Mouse (Mus musculus) lung, embryonic 15.5 days (tissue): ENCODE measurements at regions not wholly inside any gene's neighbourhood (a gene's known extent, or its start where the extent isn't known, plus 50 kb on each side); places are given as distances from the start of the nearest gene placed in this dataset.

ENCODE experiments used
- ATAC-seq: fragments of 200-750 bp; cut with Nextera tagmentation; 2 replicates; pipeline ENCODE4 v1.8.0; 2017; ENCODE audit warnings: moderate number of reproducible peaks, borderline replicate concordance; ENCODE audit not compliant: low FRiP score, low TSS enrichment; ENCODE audit errors: extremely low read depth
- H3K27ac ChIP-seq: fragments of 300-500 bp; sonication (generic); 2 replicates; pipeline ENCODE4 v1.5.1; 2015; ENCODE audit warnings: moderate library complexity, mild to moderate bottlenecking, inconsistent platforms
- H3K27me3 ChIP-seq: fragments of 300-500 bp; sonication (generic); 2 replicates; pipeline ENCODE4 v1.6.1; 2015; ENCODE audit warnings: inconsistent platforms
- H3K36me3 ChIP-seq: fragments of 300-500 bp; sonication (generic); 2 replicates; pipeline ENCODE4 v1.6.1; 2015; ENCODE audit warnings: inconsistent platforms
- H3K4me1 ChIP-seq: fragments of 300-500 bp; sonication (generic); 2 replicates; pipeline ENCODE4 v1.6.1; 2015; ENCODE audit warnings: inconsistent platforms
- H3K4me2 ChIP-seq: fragments of 300-500 bp; sonication (generic); 2 replicates; pipeline ENCODE4 v1.6.1; 2015; ENCODE audit warnings: inconsistent platforms, mild to moderate bottlenecking, moderate library complexity
- H3K4me3 ChIP-seq: fragments of 300-500 bp; sonication (generic); 2 replicates; pipeline ENCODE4 v1.5.1; 2015; ENCODE audit warnings: mild to moderate bottlenecking, inconsistent platforms
- H3K9ac ChIP-seq: fragments of 300-500 bp; sonication (generic); 2 replicates; pipeline ENCODE4 v1.6.1; 2015; ENCODE audit warnings: inconsistent platforms
- H3K9me3 ChIP-seq: fragments of 300-500 bp; sonication (generic); 2 replicates; pipeline ENCODE4 v1.6.1; 2016; ENCODE audit warnings: inconsistent platforms
- whole genome bisulfite sequencing: fragments of 180-500 bp; shearing (Covaris S2); methylation state at CpG from one replicate; pipeline ENCODE4 v1.1.7; 2015; 5-methylcytosine and 5-hydroxymethylcytosine counted together

- ATAC-seq = no peak
- no peaks in the 10 kb centered on the region for H3K27me3 ChIP-seq
- peaks cover 10% of the 10 kb centered on the region for H3K4me1 ChIP-seq
- no peak overlapping the region for H3K4me2 ChIP-seq
- 34% methylated on average over 2 of the region's 2 CpGs for WGBS
- no peak overlapping the region for H3K27ac ChIP-seq
- H3K4me3 ChIP-seq = no peak overlapping the region
- H3K36me3 ChIP-seq = no peaks in the 10 kb centered on the region
- H3K9me3 ChIP-seq = no peaks in the 10 kb centered on the region
- no peak overlapping the region for H3K9ac ChIP-seq
Measured at GRCm38 (mm10) chr12:13164791-13165190, 84.2 kb downstream of the Ddx1 start.

GRCm38 (mm10) chr12:13161051-13161450 is 88.0 kb downstream of the Ddx1 start:
- Histone ChIP-seq H3K4me3 (no peak overlapping the region), H3K27ac (no peak overlapping the region), H3K4me1 (peaks cover 10% of the 10 kb centered on the region), H3K9me3 (no peaks in the 10 kb centered on the region), H3K4me2 (no peak overlapping the region), H3K36me3 (no peaks in the 10 kb centered on the region), H3K9ac (no peak overlapping the region), H3K27me3 (no peaks in the 10 kb centered on the region)
- 78% methylated on average over 1 of the region's 1 CpGs for WGBS
- no peak for ATAC-seq

- no peak overlapping the region for H3K4me2 ChIP-seq
- no peak overlapping the region for H3K4me3 ChIP-seq
- H3K36me3 ChIP-seq = no peaks in the 10 kb centered on the region
- H3K9me3 ChIP-seq = no peaks in the 10 kb centered on the region
- 0 out of 2 replicates have a peak, but pooled peaks cover 2% of the 10 kb centered on the region for H3K4me1 ChIP-seq
- no peak overlapping the region for H3K9ac ChIP-seq
- no peaks in the 10 kb centered on the region for H3K27me3 ChIP-seq
- no peak for ATAC-seq
- H3K27ac ChIP-seq = no peak overlapping the region
Measured at GRCm38 (mm10) chr12:13159346-13160055, 89.5 kb downstream of the Ddx1 start.

- no peak overlapping the region for H3K27ac ChIP-seq
- H3K4me1 ChIP-seq = no peaks in the 10 kb centered on the region
- 72% methylated on average over 7 of the region's 7 CpGs for WGBS
- no peaks in the 10 kb centered on the region for H3K27me3 ChIP-seq
- no peak overlapping the region for H3K4me2 ChIP-seq
- no peaks in the 10 kb centered on the region for H3K9me3 ChIP-seq
- no peak overlapping the region for H3K9ac ChIP-seq
- H3K36me3 ChIP-seq = no peaks in the 10 kb centered on the region
- ATAC-seq = no peak
- no peak overlapping the region for H3K4me3 ChIP-seq
Measured at GRCm38 (mm10) chr12:13157666-13158381, 91.2 kb downstream of the Ddx1 start.

GRCm38 (mm10) chr12:13157089-13157488 is 91.9 kb downstream of the Ddx1 start:
- Histone ChIP-seq H3K4me1 (no peaks in the 10 kb centered on the region), H3K36me3 (no peaks in the 10 kb centered on the region), H3K9ac (no peak overlapping the region), H3K9me3 (no peaks in the 10 kb centered on the region), H3K4me3 (no peak overlapping the region), H3K27me3 (no peaks in the 10 kb centered on the region), H3K4me2 (no peak overlapping the region), H3K27ac (no peak overlapping the region)
- no peak for ATAC-seq
- 44% methylated on average over 10 of the region's 10 CpGs for WGBS

- H3K9me3 ChIP-seq = no peaks in the 10 kb centered on the region
- no peak overlapping the region for H3K9ac ChIP-seq
- H3K27me3 ChIP-seq = no peaks in the 10 kb centered on the region
- peaks cover 17% of the 10 kb centered on the region; the same call in 1 of the 2 replicates for H3K4me1 ChIP-seq
- WGBS = 44% methylated on average over 4 of the region's 4 CpGs
- no peaks in the 10 kb centered on the region for H3K36me3 ChIP-seq
- no peak overlapping the region for H3K4me3 ChIP-seq
- no peak overlapping the region for H3K27ac ChIP-seq
- H3K4me2 ChIP-seq = no peak overlapping the region
- ATAC-seq = no peak
Measured at GRCm38 (mm10) chr12:13150751-13151150, 98.3 kb downstream of the Ddx1 start.

- no peaks in the 10 kb centered on the region for H3K36me3 ChIP-seq
- H3K27me3 ChIP-seq = no peaks in the 10 kb centered on the region
- H3K9ac ChIP-seq = no peak overlapping the region
- WGBS = 78% methylated on average over 4 of the region's 4 CpGs
- H3K4me2 ChIP-seq = no peak overlapping the region
- no peak overlapping the region for H3K4me3 ChIP-seq
- H3K4me1 ChIP-seq = peaks cover 34% of the 10 kb centered on the region
- no peak for ATAC-seq
- no peak overlapping the region for H3K27ac ChIP-seq
- no peaks in the 10 kb centered on the region for H3K9me3 ChIP-seq
Measured at GRCm38 (mm10) chr12:13147251-13147650, 101.8 kb downstream of the Ddx1 start.

GRCm38 (mm10) chr12:13145186-13146115 is 103.6 kb downstream of the Ddx1 start:
- H3K9ac ChIP-seq = no peak overlapping the region
- WGBS = 9% methylated on average over 10 of the region's 10 CpGs
- peaks cover 28% of the 10 kb centered on the region for H3K4me1 ChIP-seq
- no peak overlapping the region for H3K4me3 ChIP-seq
- ATAC-seq = peak; percentile 95
- no peaks in the 10 kb centered on the region for H3K27me3 ChIP-seq
- no peaks in the 10 kb centered on the region for H3K9me3 ChIP-seq
- H3K36me3 ChIP-seq = no peaks in the 10 kb centered on the region
- 0 out of 2 replicates have a peak overlapping the region, but pooled peaks have one; percentile 8 for H3K4me2 ChIP-seq
- H3K27ac ChIP-seq = peak overlapping the region; percentile 63

GRCm38 (mm10) chr12:13144739-13145138 is 104.3 kb downstream of the Ddx1 start:
- H3K4me1 ChIP-seq = peaks cover 26% of the 10 kb centered on the region
- no peak overlapping the region for H3K9ac ChIP-seq
- H3K4me2 ChIP-seq = no peak overlapping the region
- H3K27ac ChIP-seq = peak overlapping the region; percentile 63
- H3K4me3 ChIP-seq = no peak overlapping the region
- no peaks in the 10 kb centered on the region for H3K27me3 ChIP-seq
- no peaks in the 10 kb centered on the region for H3K9me3 ChIP-seq
- 46% methylated on average over 1 of the region's 1 CpGs for WGBS
- no peaks in the 10 kb centered on the region for H3K36me3 ChIP-seq
- ATAC-seq = no peak

GRCm38 (mm10) chr12:13140636-13141035 is 108.4 kb downstream of the Ddx1 start:
- ATAC-seq = no peak
- Histone ChIP-seq H3K9me3 (no peaks in the 10 kb centered on the region), H3K36me3 (no peaks in the 10 kb centered on the region), H3K4me1 (peaks cover 30% of the 10 kb centered on the region), H3K27me3 (no peaks in the 10 kb centered on the region), H3K4me3 (no peak overlapping the region), H3K9ac (no peak overlapping the region), H3K4me2 (no peak overlapping the region), H3K27ac (no peak overlapping the region)
- WGBS = 62% methylated on average over 6 of the region's 6 CpGs

GRCm38 (mm10) chr12:13139189-13139588 is 109.8 kb downstream of the Ddx1 start:
- no peaks in the 10 kb centered on the region for H3K36me3 ChIP-seq
- WGBS = 52% methylated on average over 5 of the region's 5 CpGs
- ATAC-seq = no peak; the same call in 1 of the 2 replicates
- H3K27me3 ChIP-seq = no peaks in the 10 kb centered on the region
- no peak overlapping the region for H3K4me2 ChIP-seq
- H3K27ac ChIP-seq = no peak overlapping the region
- peaks cover 19% of the 10 kb centered on the region for H3K4me1 ChIP-seq
- no peaks in the 10 kb centered on the region for H3K9me3 ChIP-seq
- H3K4me3 ChIP-seq = no peak overlapping the region
- no peak overlapping the region for H3K9ac ChIP-seq
